Mouse (Mus musculus) liver, embryonic 16.5 days (tissue): ENCODE measurements at regions not wholly inside any gene's neighbourhood (a gene's known extent, or its start where the extent isn't known, plus 50 kb on each side); places are given as distances from the start of the nearest gene placed in this dataset.

Experiments used
- ATAC-seq: fragments of 200-750 bp; cut with Nextera tagmentation; 2 replicates; pipeline ENCODE4 v1.8.0; 2017; ENCODE audit warnings: low read depth, mild to moderate bottlenecking, moderate number of reproducible peaks, moderate library complexity
- H3K27ac ChIP-seq: fragments of 300-500 bp; sonication (generic); 2 replicates; pipeline ENCODE4 v1.5.1; 2014; ENCODE audit warnings: mild to moderate bottlenecking, low read length
- H3K27me3 ChIP-seq: fragments of 300-500 bp; sonication (generic); 2 replicates; pipeline ENCODE4 v1.6.1; 2014; ENCODE audit warnings: low read depth, low read length, mixed read lengths; ENCODE audit not compliant: control insufficient read depth, insufficient read depth
- H3K36me3 ChIP-seq: fragments of 300-500 bp; sonication (generic); 2 replicates; pipeline ENCODE4 v1.6.1; 2014; ENCODE audit warnings: mild to moderate bottlenecking; ENCODE audit not compliant: control insufficient read depth, insufficient read depth
- H3K4me1 ChIP-seq: fragments of 300-500 bp; sonication (generic); 2 replicates; pipeline ENCODE4 v1.6.1; 2014; ENCODE audit warnings: low read depth, low read length, mixed read lengths; ENCODE audit not compliant: control insufficient read depth
- H3K4me2 ChIP-seq: fragments of 300-500 bp; sonication (generic); 2 replicates; pipeline ENCODE4 v1.6.1; 2014; ENCODE audit warnings: low read depth, low read length, mixed read lengths
- H3K4me3 ChIP-seq: fragments of 300-500 bp; sonication (generic); 2 replicates; pipeline ENCODE4 v1.5.1; 2014; ENCODE audit warnings: low read depth, mild to moderate bottlenecking, low read length
- H3K9ac ChIP-seq: fragments of 300-500 bp; sonication (generic); 2 replicates; pipeline ENCODE4 v1.6.1; 2014; ENCODE audit warnings: low read depth, low read length
- H3K9me3 ChIP-seq: fragments of 300-500 bp; sonication (generic); replicated peaks from 2 replicates; pipeline ENCODE4 v1.6.1; 2016; ENCODE audit warnings: low read length; ENCODE audit not compliant: control insufficient read depth
- WGBS: fragments of 180-500 bp; shearing (Covaris S2); extraction: QIAGEN DNeasy Blood & Tissue Kit; methylation state at CpG from one replicate; pipeline ENCODE4 v1.1.7; 2014; ENCODE audit not compliant: insufficient replicate concordance; 5-methylcytosine and 5-hydroxymethylcytosine counted together

- Histone ChIP-seq H3K4me1 (no peaks in the 10 kb centered on the region), H3K27ac (no peak overlapping the region), H3K4me2 (no peak overlapping the region), H3K9ac (no peak overlapping the region), H3K27me3 (no peaks in the 10 kb centered on the region), H3K36me3 (no peaks in the 10 kb centered on the region), H3K4me3 (no peak overlapping the region), H3K9me3 (no peaks in the 10 kb centered on the region)
- ATAC-seq, result no peak
- 29% methylated on average over 1 of the region's 1 CpGs for WGBS
Measured at GRCm38 (mm10) chr13:107199875-107200274, 177.9 kb upstream of the Kif2a start.

GRCm38 (mm10) chr13:107193426-107193825 is 171.5 kb upstream of the Kif2a start:
- no peak overlapping the region for H3K9ac ChIP-seq
- no peak overlapping the region for H3K27ac ChIP-seq
- H3K36me3 ChIP-seq, result no peaks in the 10 kb centered on the region
- ATAC-seq, result no peak
- no peak overlapping the region for H3K4me2 ChIP-seq
- no peaks in the 10 kb centered on the region for H3K4me1 ChIP-seq
- H3K4me3 ChIP-seq, result no peak overlapping the region
- no peaks in the 10 kb centered on the region for H3K9me3 ChIP-seq
- WGBS, result 58% methylated on average over 4 of the region's 4 CpGs
- H3K27me3 ChIP-seq, result no peaks in the 10 kb centered on the region

GRCm38 (mm10) chr13:107187258-107187878 is 165.4 kb upstream of the Kif2a start:
- WGBS, result 73% methylated on average over 11 of the region's 11 CpGs
- Histone ChIP-seq H3K4me1 (no peaks in the 10 kb centered on the region), H3K4me2 (no peak overlapping the region), H3K27me3 (no peaks in the 10 kb centered on the region), H3K4me3 (no peak overlapping the region), H3K36me3 (no peaks in the 10 kb centered on the region), H3K27ac (no peak overlapping the region), H3K9ac (no peak overlapping the region), H3K9me3 (no peaks in the 10 kb centered on the region)
- no peak for ATAC-seq

- 11% methylated on average over 6 of the region's 6 CpGs for WGBS
- H3K9me3 ChIP-seq, result no peaks in the 10 kb centered on the region
- H3K9ac ChIP-seq, result no peak overlapping the region
- H3K27me3 ChIP-seq, result no peaks in the 10 kb centered on the region
- H3K36me3 ChIP-seq, result no peaks in the 10 kb centered on the region
- H3K4me2 ChIP-seq, result no peak overlapping the region
- no peak overlapping the region for H3K27ac ChIP-seq
- no peak for ATAC-seq
- no peaks in the 10 kb centered on the region for H3K4me1 ChIP-seq
- H3K4me3 ChIP-seq, result no peak overlapping the region
Measured at GRCm38 (mm10) chr13:107182544-107182943, 160.6 kb upstream of the Kif2a start.

- H3K36me3 ChIP-seq, result no peaks in the 10 kb centered on the region
- H3K27ac ChIP-seq, result no peak overlapping the region
- WGBS, result 65% methylated on average over 5 of the region's 5 CpGs
- no peak overlapping the region for H3K4me3 ChIP-seq
- no peaks in the 10 kb centered on the region for H3K4me1 ChIP-seq
- H3K4me2 ChIP-seq, result no peak overlapping the region
- no peaks in the 10 kb centered on the region for H3K27me3 ChIP-seq
- no peak overlapping the region for H3K9ac ChIP-seq
- ATAC-seq, result no peak
- H3K9me3 ChIP-seq, result no peaks in the 10 kb centered on the region
Measured at GRCm38 (mm10) chr13:107179551-107179950, 157.6 kb upstream of the Kif2a start.

- Histone ChIP-seq H3K4me3 (no peak overlapping the region), H3K4me1 (no peaks in the 10 kb centered on the region), H3K36me3 (no peaks in the 10 kb centered on the region), H3K9ac (no peak overlapping the region), H3K27me3 (no peaks in the 10 kb centered on the region), H3K27ac (no peak overlapping the region), H3K9me3 (no peaks in the 10 kb centered on the region), H3K4me2 (no peak overlapping the region)
- 78% methylated on average over 7 of the region's 7 CpGs for WGBS
- no peak for ATAC-seq
Measured at GRCm38 (mm10) chr13:107177595-107177994, 155.7 kb upstream of the Kif2a start.

- H3K4me2 ChIP-seq, result no peak overlapping the region
- no peak overlapping the region for H3K27ac ChIP-seq
- H3K27me3 ChIP-seq, result no peaks in the 10 kb centered on the region
- H3K9me3 ChIP-seq, result no peaks in the 10 kb centered on the region
- WGBS, result 54% methylated on average over 4 of the region's 4 CpGs
- no peaks in the 10 kb centered on the region for H3K4me1 ChIP-seq
- H3K4me3 ChIP-seq, result no peak overlapping the region
- H3K9ac ChIP-seq, result no peak overlapping the region
- ATAC-seq, result no peak
- no peaks in the 10 kb centered on the region for H3K36me3 ChIP-seq
Measured at GRCm38 (mm10) chr13:107175891-107176290, 154.0 kb upstream of the Kif2a start.

- Histone ChIP-seq H3K9me3 (no peaks in the 10 kb centered on the region), H3K4me1 (no peaks in the 10 kb centered on the region; the same call in 1 of the 2 replicates), H3K4me2 (peak overlapping the region; percentile 30), H3K4me3 (peak overlapping the region; percentile 35), H3K27me3 (no peaks in the 10 kb centered on the region), H3K27ac (no peak overlapping the region), H3K9ac (no peak overlapping the region), H3K36me3 (no peaks in the 10 kb centered on the region)
- WGBS, result 15% methylated on average over 15 of the region's 15 CpGs
- ATAC-seq, result no peak; the same call in 1 of the 2 replicates
Measured at GRCm38 (mm10) chr13:107168599-107169149, 146.7 kb upstream of the Kif2a start.

- no peaks in the 10 kb centered on the region for H3K9me3 ChIP-seq
- H3K4me1 ChIP-seq, result no peaks in the 10 kb centered on the region; the same call in 1 of the 2 replicates
- H3K27me3 ChIP-seq, result no peaks in the 10 kb centered on the region
- WGBS, result 59% methylated on average over 10 of the region's 10 CpGs
- no peak overlapping the region for H3K27ac ChIP-seq
- H3K4me2 ChIP-seq, result peak overlapping the region; percentile 30
- peak overlapping the region; percentile 35 for H3K4me3 ChIP-seq
- no peak overlapping the region for H3K9ac ChIP-seq
- H3K36me3 ChIP-seq, result no peaks in the 10 kb centered on the region
- ATAC-seq, result no peak
Measured at GRCm38 (mm10) chr13:107167856-107168598, 146.1 kb upstream of the Kif2a start.
